Mouse (Mus musculus): ENCODE measurements around the gene Vps51. TPM values are rescaled to one million over a fixed set of nuclear protein-coding genes. Genes with fewer than 3 reads are reported as not detected.
"Not testable (repeated sequence)": the region's sequence is repeated elsewhere in the genome, so short reads cannot be mapped to it uniquely, and the experiment has no call there.

Gene Vps51
- polyA plus RNA-seq, 1 experiment from 2014 or later, result 57.8 TPM

DNA sequence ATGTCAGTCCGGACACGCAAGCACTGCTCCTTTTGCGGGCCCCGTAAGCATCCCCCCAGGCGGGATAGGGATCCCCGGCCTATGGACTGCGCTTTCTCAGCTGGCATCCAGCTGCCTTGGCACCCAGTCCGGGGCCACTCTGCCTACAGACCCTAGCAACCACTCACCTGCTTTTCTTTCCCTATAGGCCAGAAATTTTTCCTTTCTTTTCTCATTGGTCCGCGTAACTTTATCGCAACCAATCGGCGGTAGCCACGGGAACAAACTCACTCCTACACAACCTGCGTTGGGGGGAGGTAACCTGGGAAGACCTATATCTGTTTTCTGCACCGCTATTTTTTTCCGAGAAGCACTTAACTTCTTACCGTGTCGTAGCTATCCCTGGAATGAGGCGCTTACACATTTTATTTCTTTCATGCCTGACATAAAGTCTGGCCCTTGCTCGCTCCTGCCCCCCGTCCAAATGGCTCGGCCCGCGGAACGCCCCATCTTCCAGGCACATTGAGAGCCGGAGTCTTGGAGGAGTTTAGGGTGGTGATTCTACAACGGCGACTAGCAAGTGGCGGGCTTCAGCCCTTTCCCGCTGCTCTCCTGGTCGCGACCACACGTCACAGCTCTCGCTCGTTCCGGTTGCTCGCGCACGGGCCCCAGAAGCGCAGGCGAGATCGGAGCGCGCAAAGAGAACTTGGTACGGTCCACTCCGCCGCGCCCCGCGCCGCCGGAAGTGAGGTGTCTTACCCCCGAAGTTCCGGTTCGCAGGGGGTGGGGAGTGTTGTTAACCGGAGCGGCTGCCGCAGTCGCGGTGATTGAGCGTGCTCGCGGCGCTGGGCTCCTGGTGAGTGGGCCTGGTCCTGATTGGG, 30.5 kb downstream of the Vps51 start, which contains the start of gene Syvn1:
TSS of gene Syvn1 (plus strand) at position 283 of the 860 bp plus-strand sequence.
- peak within 1 kb of the TSS; percentile 81 for H3K4me3 ChIP-seq (replicated peaks; ENCODE audit: low read depth, low read length)
- H3K27me3 ChIP-seq (ENCODE audit: insufficient read depth, low read length), result no peaks in the 10 kb centered on the region
- no peaks in the 10 kb centered on the region for H3K9me3 ChIP-seq (replicated peaks; ENCODE audit: low read length)
- H3K36me3 ChIP-seq (ENCODE audit: insufficient read depth, low read length), result peaks cover 34% of the 10 kb centered on the region
- WGBS, result under 1% methylated on average over 65 of the region's 65 CpGs
- H3K27ac ChIP-seq, result peak within 1 kb of the TSS; percentile 98
- peak; percentile 98 for DNase-seq (ENCODE audit: low spot score)
- H3K4me2 ChIP-seq (ENCODE audit: low read length), result peak within 1 kb of the TSS; percentile 83
- peaks cover 17% of the 10 kb centered on the region for H3K4me1 ChIP-seq (replicated peaks; ENCODE audit: insufficient read depth, low read length)
- ATAC-seq (replicated peaks; ENCODE audit: low FRiP score, low read depth), result peak; percentile 82
- H3K9ac ChIP-seq (ENCODE audit: low read depth, low read length), result peak within 1 kb of the TSS; percentile 86
- 0 out of 2 replicates have a peak, but pooled peaks have one; percentile 10 for TF ChIP-seq CTCF (IDR thresholded peaks at IDR 0.05; ENCODE audit: low read depth)

DNA sequence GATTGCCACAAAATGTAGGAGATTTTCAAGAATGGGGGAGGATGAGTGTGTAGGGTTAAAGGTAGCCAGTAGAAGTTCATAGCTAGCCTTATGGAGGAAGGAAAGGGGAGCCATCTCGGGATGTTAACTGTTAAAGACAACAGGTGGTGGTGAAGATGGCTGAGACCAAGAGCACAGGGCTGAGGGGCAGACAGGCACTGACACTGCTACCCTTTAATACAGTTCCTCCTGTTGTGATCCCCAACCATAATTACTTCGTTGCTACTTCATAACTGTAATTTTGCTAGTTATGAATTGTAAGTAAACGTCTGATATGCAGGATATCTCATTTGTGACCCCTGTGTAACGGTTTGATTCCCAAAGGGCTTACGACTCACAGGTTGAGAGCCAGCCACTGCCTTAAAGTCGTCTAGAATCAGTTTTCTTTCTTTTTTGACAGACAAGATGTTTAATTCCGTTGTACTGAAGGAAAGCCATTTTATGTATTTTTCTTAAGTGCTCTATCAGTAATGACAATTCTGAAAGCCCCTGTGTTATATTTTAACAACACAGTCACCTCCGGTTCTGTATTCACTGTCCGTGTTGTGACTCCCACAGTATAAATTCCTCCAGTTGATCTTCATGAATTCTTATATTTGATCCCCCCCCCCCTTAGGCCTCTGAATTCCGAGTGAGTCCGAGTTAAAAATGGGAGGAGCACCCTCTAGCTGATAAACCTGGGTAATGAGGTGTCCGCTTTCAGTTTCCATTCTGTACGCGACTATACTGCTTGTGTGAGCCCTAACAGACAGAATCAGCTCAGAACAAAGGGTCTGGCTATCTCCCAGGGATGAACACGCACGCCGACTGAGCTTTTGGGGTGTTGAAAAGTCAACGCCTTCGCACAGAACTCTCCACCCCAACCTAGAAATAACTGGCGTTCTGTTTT, 31.4 kb downstream of the Vps51 start:
- DNase-seq (ENCODE audit: low spot score) (peak; percentile 61), ATAC-seq (replicated peaks; ENCODE audit: low FRiP score, low read depth) (peak; percentile 1; the same call in 1 of the 2 replicates)
- no peaks in the 10 kb centered on the region for H3K9me3 ChIP-seq (replicated peaks; ENCODE audit: low read length)

DNA sequence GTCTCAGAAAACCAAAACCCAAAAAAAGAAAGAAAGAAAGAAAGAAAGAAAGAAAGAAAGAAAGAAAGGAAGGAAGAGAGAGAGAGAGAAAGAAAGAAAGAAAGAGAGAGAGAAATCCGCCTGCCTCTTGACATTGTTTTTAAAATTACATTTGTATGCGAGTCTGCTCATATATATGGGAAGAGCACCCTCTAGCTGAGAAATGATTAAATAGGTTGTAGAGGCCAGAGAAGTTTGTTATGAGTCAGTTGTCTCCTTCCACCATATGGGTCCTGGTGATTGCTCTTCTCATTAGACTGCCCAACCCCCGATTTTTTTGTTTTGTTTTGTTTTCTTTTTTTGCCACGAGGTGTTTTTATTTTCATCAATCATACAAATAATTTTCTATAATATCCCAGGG, 32.9 kb downstream of the Vps51 start:
- not testable (repeated sequence) for H3K36me3 ChIP-seq (ENCODE audit: insufficient read depth, low read length); H3K4me2 ChIP-seq (ENCODE audit: low read length); H3K27me3 ChIP-seq (ENCODE audit: insufficient read depth, low read length); H3K9me3 ChIP-seq (replicated peaks; ENCODE audit: low read length); ATAC-seq (replicated peaks; ENCODE audit: low FRiP score, low read depth); H3K27ac ChIP-seq; H3K4me3 ChIP-seq (replicated peaks; ENCODE audit: low read depth, low read length); H3K9ac ChIP-seq (ENCODE audit: low read depth, low read length)
- TF ChIP-seq CTCF (IDR thresholded peaks at IDR 0.05; ENCODE audit: low read depth), result peak; percentile 76
- DNase-seq (ENCODE audit: low spot score), result peak; percentile 85
- peaks cover 18% of the 10 kb centered on the region for H3K4me1 ChIP-seq (replicated peaks; ENCODE audit: insufficient read depth, low read length)
- 44% methylated on average over 4 of the region's 4 CpGs for WGBS

More for the DNA sequence above, 31.4 kb downstream of the Vps51 start:
- peak overlapping the region; percentile 98 for H3K27ac ChIP-seq
- H3K4me3 ChIP-seq (replicated peaks; ENCODE audit: low read depth, low read length), result peak overlapping the region; percentile 81
- WGBS, result 13% methylated on average over 20 of the region's 20 CpGs
- TF ChIP-seq CTCF (IDR thresholded peaks at IDR 0.05; ENCODE audit: low read depth), result peak; percentile 36
- H3K27me3 ChIP-seq (ENCODE audit: insufficient read depth, low read length), result no peaks in the 10 kb centered on the region
- peaks cover 25% of the 10 kb centered on the region for H3K36me3 ChIP-seq (ENCODE audit: insufficient read depth, low read length)
- peak overlapping the region; percentile 83 for H3K4me2 ChIP-seq (ENCODE audit: low read length)
- H3K4me1 ChIP-seq (replicated peaks; ENCODE audit: insufficient read depth, low read length), result peaks cover 18% of the 10 kb centered on the region
- peak overlapping the region; percentile 86 for H3K9ac ChIP-seq (ENCODE audit: low read depth, low read length)

DNA sequence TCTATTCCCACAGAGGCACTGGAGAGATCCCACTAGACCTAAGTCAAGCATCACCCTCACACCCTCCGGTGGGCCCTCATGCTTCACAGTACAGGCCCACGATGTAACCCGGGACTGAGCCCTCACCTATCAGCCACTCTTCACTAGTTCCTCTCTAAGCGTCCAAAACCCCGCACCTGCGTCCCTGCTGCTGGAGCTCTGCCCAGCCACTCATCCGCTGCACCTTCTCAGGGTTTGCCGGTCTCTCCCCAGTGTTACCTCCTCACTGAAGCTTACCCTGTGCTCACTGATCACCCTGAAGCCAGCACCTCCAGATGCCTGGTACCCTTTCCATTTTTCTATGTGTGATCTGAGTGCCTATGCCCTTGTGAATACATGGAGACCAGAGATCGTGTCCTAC, 34.7 kb downstream of the Vps51 start:
- Histone ChIP-seq H3K27ac (no peak overlapping the region), H3K9me3 (replicated peaks; ENCODE audit: low read length) (no peaks in the 10 kb centered on the region), H3K4me3 (replicated peaks; ENCODE audit: low read depth, low read length) (no peak overlapping the region), H3K27me3 (ENCODE audit: insufficient read depth, low read length) (no peaks in the 10 kb centered on the region), H3K4me1 (replicated peaks; ENCODE audit: insufficient read depth, low read length) (peaks cover 10% of the 10 kb centered on the region; the same call in 1 of the 2 replicates), H3K9ac (ENCODE audit: low read depth, low read length) (no peak overlapping the region), H3K4me2 (ENCODE audit: low read length) (no peak overlapping the region), H3K36me3 (ENCODE audit: insufficient read depth, low read length) (no peaks in the 10 kb centered on the region)
- no peak for TF ChIP-seq CTCF (IDR thresholded peaks at IDR 0.05; ENCODE audit: low read depth)
- DNase-seq (ENCODE audit: low spot score) (no peak), ATAC-seq (replicated peaks; ENCODE audit: low FRiP score, low read depth) (no peak)
- WGBS, result 69% methylated on average over 9 of the region's 9 CpGs

DNA sequence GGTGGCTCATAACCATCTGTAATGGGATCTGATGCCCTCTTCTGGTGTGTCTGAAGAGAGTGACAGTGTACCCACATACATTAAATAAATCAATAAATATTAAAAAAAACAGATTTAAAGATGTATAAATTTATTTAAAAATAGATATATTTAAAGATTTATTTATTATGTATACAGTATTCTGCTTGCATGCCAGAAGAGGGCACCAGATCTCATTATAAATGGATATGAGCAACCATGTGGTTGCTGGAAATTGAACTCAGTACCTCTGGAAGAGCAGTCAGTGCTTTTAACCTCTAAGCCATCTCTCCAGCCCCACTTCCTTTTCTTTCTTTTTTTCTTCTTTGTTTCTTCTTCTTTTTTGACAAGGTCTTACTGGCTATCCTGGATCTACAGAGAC, 37.0 kb downstream of the Vps51 start:
- Histone ChIP-seq H3K9me3 (replicated peaks; ENCODE audit: low read length) (no peaks in the 10 kb centered on the region), H3K4me3 (replicated peaks; ENCODE audit: low read depth, low read length) (no peak overlapping the region), H3K9ac (ENCODE audit: low read depth, low read length) (no peak overlapping the region), H3K4me1 (replicated peaks; ENCODE audit: insufficient read depth, low read length) (peaks cover 5% of the 10 kb centered on the region; the same call in 1 of the 2 replicates), H3K36me3 (ENCODE audit: insufficient read depth, low read length) (no peaks in the 10 kb centered on the region), H3K27ac (no peak overlapping the region), H3K27me3 (ENCODE audit: insufficient read depth, low read length) (no peaks in the 10 kb centered on the region), H3K4me2 (ENCODE audit: low read length) (no peak overlapping the region)
- DNase-seq (ENCODE audit: low spot score), result no peak
- peak; percentile 43 for TF ChIP-seq CTCF (IDR thresholded peaks at IDR 0.05; ENCODE audit: low read depth)
- ATAC-seq (replicated peaks; ENCODE audit: low FRiP score, low read depth), result no peak

DNA sequence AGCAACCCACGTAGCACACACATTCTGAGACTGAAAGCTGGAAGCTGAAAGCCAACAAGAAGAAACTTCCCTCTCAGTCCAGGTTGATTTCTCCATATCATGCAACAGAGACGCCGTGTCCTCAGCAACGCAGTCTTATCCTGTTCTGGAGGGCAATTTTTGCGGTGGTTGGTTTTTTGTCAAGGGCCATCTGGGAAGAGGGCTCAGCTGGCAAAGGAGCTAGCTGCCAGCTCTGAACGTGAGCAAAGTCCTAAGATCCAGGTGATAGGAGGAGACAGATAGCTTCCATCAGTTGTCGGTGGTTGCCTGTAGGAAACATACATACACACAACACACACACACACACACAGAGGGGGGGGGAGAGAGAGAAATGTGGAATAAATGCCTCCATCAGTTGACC, 38.7 kb downstream of the Vps51 start:
- TF ChIP-seq CTCF (IDR thresholded peaks at IDR 0.05; ENCODE audit: low read depth), result no peak
- Histone ChIP-seq H3K9me3 (replicated peaks; ENCODE audit: low read length) (no peaks in the 10 kb centered on the region), H3K9ac (ENCODE audit: low read depth, low read length) (no peak overlapping the region), H3K27ac (no peak overlapping the region), H3K4me2 (ENCODE audit: low read length) (no peak overlapping the region), H3K27me3 (ENCODE audit: insufficient read depth, low read length) (no peaks in the 10 kb centered on the region), H3K4me1 (replicated peaks; ENCODE audit: insufficient read depth, low read length) (peaks cover 5% of the 10 kb centered on the region; the same call in 1 of the 2 replicates), H3K4me3 (replicated peaks; ENCODE audit: low read depth, low read length) (no peak overlapping the region), H3K36me3 (ENCODE audit: insufficient read depth, low read length) (no peaks in the 10 kb centered on the region)
- no peak for ATAC-seq (replicated peaks; ENCODE audit: low FRiP score, low read depth)
- 72% methylated on average over 7 of the region's 7 CpGs for WGBS
- no peak for DNase-seq (ENCODE audit: low spot score)

Data from kidney, postnatal 0 days (tissue).